Mouse (Mus musculus): ENCODE data around the gene Gm17535. TPM values are rescaled to one million over a fixed set of nuclear protein-coding genes. Genes with fewer than 3 reads are reported as not detected.
"Not testable (repeated sequence)": the region's sequence is repeated elsewhere in the genome, so short reads cannot be mapped to it uniquely, and the experiment has no call there.

Gene Gm17535
- 1.5 to 5.7 TPM in 2 of 3 replicates, not detected in the other for total RNA-seq (2017)

GRCm38 (mm10) chr9:3034299-3034698, at the start of gene Gm17535:
Gene Gm17535, plus strand, starts transcription at chr9:3034599.
- not testable (repeated sequence) for ATAC-seq (replicated peaks; ENCODE audit: insufficient number of reproducible peaks, low FRiP score, low TSS enrichment, poor library complexity, severe bottlenecking)

- not testable (repeated sequence) for ATAC-seq (replicated peaks; ENCODE audit: insufficient number of reproducible peaks, low FRiP score, low TSS enrichment, poor library complexity, severe bottlenecking)
Observed at GRCm38 (mm10) chr9:3000445-3000972, 33.9 kb upstream of the Gm17535 start, which contains the start of gene Gm10722. Gene Gm10722, plus strand, starts transcription at chr9:3000922.

GRCm38 (mm10) chr9:3001006-3001405, 33.4 kb upstream of the Gm17535 start:
- not testable (repeated sequence) for ATAC-seq (replicated peaks; ENCODE audit: insufficient number of reproducible peaks, low FRiP score, low TSS enrichment, poor library complexity, severe bottlenecking)

GRCm38 (mm10) chr9:3001948-3002659, 32.3 kb upstream of the Gm17535 start:
- 0 out of 2 replicates have a peak, but pooled peaks have one; percentile 47 for ATAC-seq (replicated peaks; ENCODE audit: insufficient number of reproducible peaks, low FRiP score, low TSS enrichment, poor library complexity, severe bottlenecking)

- ATAC-seq (replicated peaks; ENCODE audit: insufficient number of reproducible peaks, low FRiP score, low TSS enrichment, poor library complexity, severe bottlenecking) = not testable (repeated sequence)
Observed at GRCm38 (mm10) chr9:3002794-3003396, 31.5 kb upstream of the Gm17535 start, which contains the start of gene Gm11168. Gene Gm11168, plus strand, starts transcription at chr9:3003346.

- ATAC-seq (replicated peaks; ENCODE audit: insufficient number of reproducible peaks, low FRiP score, low TSS enrichment, poor library complexity, severe bottlenecking) = peak; percentile 47
Observed at GRCm38 (mm10) chr9:3006179-3006578, 28.2 kb upstream of the Gm17535 start.

- ATAC-seq (replicated peaks; ENCODE audit: insufficient number of reproducible peaks, low FRiP score, low TSS enrichment, poor library complexity, severe bottlenecking) = not testable (repeated sequence)
Observed at GRCm38 (mm10) chr9:3006636-3007035, 27.8 kb upstream of the Gm17535 start.

GRCm38 (mm10) chr9:3007272-3007671, 27.1 kb upstream of the Gm17535 start:
- peak; percentile 33; the same call in 1 of the 2 replicates for ATAC-seq (replicated peaks; ENCODE audit: insufficient number of reproducible peaks, low FRiP score, low TSS enrichment, poor library complexity, severe bottlenecking)

- ATAC-seq (replicated peaks; ENCODE audit: insufficient number of reproducible peaks, low FRiP score, low TSS enrichment, poor library complexity, severe bottlenecking) = peak; percentile 25
Observed at GRCm38 (mm10) chr9:3009331-3009730, 25.1 kb upstream of the Gm17535 start.

- ATAC-seq (replicated peaks; ENCODE audit: insufficient number of reproducible peaks, low FRiP score, low TSS enrichment, poor library complexity, severe bottlenecking) = peak; percentile 64
Observed at GRCm38 (mm10) chr9:3012054-3012621, 22.3 kb upstream of the Gm17535 start.

GRCm38 (mm10) chr9:3012733-3013279, 21.6 kb upstream of the Gm17535 start, which contains the start of gene Gm10721:
Gene Gm10721, plus strand, starts transcription at chr9:3013140.
- peak; percentile 42 for ATAC-seq (replicated peaks; ENCODE audit: insufficient number of reproducible peaks, low FRiP score, low TSS enrichment, poor library complexity, severe bottlenecking)

GRCm38 (mm10) chr9:3015354-3015753, 19.0 kb upstream of the Gm17535 start, which contains the start of gene Gm10720:
Gene Gm10720, plus strand, starts transcription at chr9:3015654.
- not testable (repeated sequence) for ATAC-seq (replicated peaks; ENCODE audit: insufficient number of reproducible peaks, low FRiP score, low TSS enrichment, poor library complexity, severe bottlenecking)

GRCm38 (mm10) chr9:3015896-3016295, 18.5 kb upstream of the Gm17535 start:
- ATAC-seq (replicated peaks; ENCODE audit: insufficient number of reproducible peaks, low FRiP score, low TSS enrichment, poor library complexity, severe bottlenecking) = not testable (repeated sequence)

- not testable (repeated sequence) for ATAC-seq (replicated peaks; ENCODE audit: insufficient number of reproducible peaks, low FRiP score, low TSS enrichment, poor library complexity, severe bottlenecking)
Observed at GRCm38 (mm10) chr9:3017108-3017507, 17.3 kb upstream of the Gm17535 start, which contains the start of gene Gm10719. Gene Gm10719, plus strand, starts transcription at chr9:3017408.

- not testable (repeated sequence) for ATAC-seq (replicated peaks; ENCODE audit: insufficient number of reproducible peaks, low FRiP score, low TSS enrichment, poor library complexity, severe bottlenecking)
Observed at GRCm38 (mm10) chr9:3018944-3019343, 15.5 kb upstream of the Gm17535 start.

- peak; percentile 56 for ATAC-seq (replicated peaks; ENCODE audit: insufficient number of reproducible peaks, low FRiP score, low TSS enrichment, poor library complexity, severe bottlenecking)
Observed at GRCm38 (mm10) chr9:3019835-3020727, 14.3 kb upstream of the Gm17535 start.

- not testable (repeated sequence) for ATAC-seq (replicated peaks; ENCODE audit: insufficient number of reproducible peaks, low FRiP score, low TSS enrichment, poor library complexity, severe bottlenecking)
Observed at GRCm38 (mm10) chr9:3022316-3023008, 11.9 kb upstream of the Gm17535 start.

Measured in monocyte, adult 5-6 weeks (primary cell).